Mouse (Mus musculus): ENCODE results near the gene Gstp2.

DNA sequence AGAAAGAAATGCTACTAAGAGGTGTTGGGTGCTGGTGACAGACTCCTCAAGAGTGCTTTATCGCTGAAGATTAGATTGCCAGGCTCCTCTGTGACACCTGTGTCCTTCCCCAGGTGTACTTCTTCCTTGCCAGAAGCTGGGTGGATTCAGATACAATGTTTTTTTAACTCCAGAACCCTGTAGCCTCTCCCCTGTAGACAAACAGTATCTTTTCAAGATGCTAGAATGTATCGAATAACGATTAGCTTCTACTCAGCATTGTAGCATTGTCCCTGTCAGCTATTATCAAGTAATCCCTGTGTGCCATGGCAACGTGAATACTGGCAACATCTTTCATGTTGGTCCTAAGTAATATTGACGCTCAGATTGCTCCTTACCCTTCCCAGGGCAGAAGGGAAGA lies 12.1 kb downstream of the Gstp2 start:
- TF ChIP-seq CTCF (conservative IDR thresholded peaks at IDR 0.05; ENCODE audit: low read length) (no peak), POU5F1 (IDR thresholded peaks at IDR 0.05; ENCODE audit: borderline replicate concordance, low read length) (no peak), NANOG (IDR thresholded peaks at IDR 0.05; ENCODE audit: borderline replicate concordance, low read length) (no peak)

Measured in E14TG2a.4 (cell line).